Mouse (Mus musculus): ENCODE measurements around the gene Dpt. TPM values are rescaled to one million over a fixed set of nuclear protein-coding genes. Genes with fewer than 3 reads are reported as not detected.

Dpt gene
- polyA plus RNA-seq, 1 experiment from 2014 or later = 2.1 TPM

DNA sequence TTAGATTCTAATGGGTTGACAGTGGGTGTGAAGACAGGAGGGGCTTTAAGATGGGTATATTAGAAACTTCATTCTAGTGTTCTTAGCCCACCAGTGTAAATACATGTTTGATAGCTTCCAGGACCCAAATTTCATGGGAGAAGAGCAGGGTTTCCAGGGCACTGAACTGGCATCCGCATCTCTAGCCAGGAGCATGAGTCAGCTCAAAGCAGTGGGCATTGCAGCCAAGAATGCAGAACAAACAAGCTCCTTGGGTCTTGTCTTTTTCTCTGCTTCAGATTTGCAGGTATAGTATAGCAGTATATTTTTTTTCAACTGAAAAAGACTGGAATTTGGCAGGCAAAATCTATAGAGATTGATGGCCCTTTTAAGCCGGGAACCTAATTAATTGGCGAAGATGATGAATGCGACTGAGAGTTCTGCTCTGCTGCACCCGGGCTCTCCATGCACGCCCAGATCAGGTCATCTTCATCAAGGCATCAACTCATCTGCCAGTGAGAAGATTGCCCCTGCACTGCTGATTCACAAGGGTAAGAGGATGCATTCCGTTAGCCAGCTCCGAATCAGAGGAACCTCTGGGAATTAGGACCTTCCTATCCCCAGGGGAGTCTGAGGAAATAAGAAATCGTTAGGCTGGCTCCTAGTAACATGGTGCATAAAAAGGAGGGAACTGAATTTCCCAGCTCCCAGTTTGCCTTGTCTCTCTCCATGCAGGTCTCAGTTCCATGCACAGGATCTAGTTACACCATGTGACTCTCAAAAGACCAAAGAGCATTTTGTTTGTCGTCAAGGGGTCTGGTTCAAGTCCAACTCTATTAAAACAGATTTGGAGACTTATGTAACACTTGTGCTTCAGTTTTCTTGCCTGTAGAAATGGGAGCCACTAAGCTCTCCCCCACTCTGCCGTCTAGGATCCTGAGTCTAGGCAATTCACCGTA lies 66.8 kb downstream of the Dpt start:
- Histone ChIP-seq H3K4me2 (no peak overlapping the region), H3K36me3 (no peaks in the 10 kb centered on the region), H3K27me3 (replicated peaks) (no peaks in the 10 kb centered on the region), H3K4me1 (replicated peaks) (no peaks in the 10 kb centered on the region), H3K9ac (no peak overlapping the region), H3K4me3 (no peak overlapping the region), H3K27ac (ENCODE audit: poor library complexity, severe bottlenecking) (no peak overlapping the region), H3K9me3 (replicated peaks) (no peaks in the 10 kb centered on the region)
- WGBS = 77% methylated on average over 12 of the region's 12 CpGs
- ATAC-seq (ENCODE audit: insufficient number of reproducible peaks, low FRiP score) = no peak

DNA sequence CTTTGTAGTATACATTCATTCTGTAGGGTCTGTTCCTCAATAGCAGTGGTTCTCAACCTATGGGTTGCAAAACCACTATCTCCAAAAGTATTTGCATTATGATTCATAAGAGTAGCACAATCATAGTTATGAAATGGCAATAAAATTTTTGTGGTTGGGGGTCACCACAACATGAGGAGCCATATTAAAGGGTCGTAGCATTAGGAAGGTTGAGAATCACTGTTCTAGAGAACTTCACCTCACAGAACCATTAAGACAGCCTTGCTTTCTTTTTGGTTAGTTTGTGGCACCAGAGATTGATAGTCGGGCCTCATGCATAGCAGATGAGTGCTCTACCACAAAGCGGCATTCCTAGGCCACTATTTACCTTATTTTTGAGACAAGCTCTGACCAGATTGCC lies 68.2 kb downstream of the Dpt start:
- no peaks in the 10 kb centered on the region for H3K4me1 ChIP-seq (replicated peaks)
- no peak overlapping the region for H3K27ac ChIP-seq (ENCODE audit: poor library complexity, severe bottlenecking)
- H3K36me3 ChIP-seq = no peaks in the 10 kb centered on the region
- no peak overlapping the region for H3K4me3 ChIP-seq
- no peak overlapping the region for H3K4me2 ChIP-seq
- H3K9ac ChIP-seq = no peak overlapping the region
- H3K27me3 ChIP-seq (replicated peaks) = no peaks in the 10 kb centered on the region
- WGBS = 80% methylated on average over 3 of the region's 3 CpGs
- no peaks in the 10 kb centered on the region for H3K9me3 ChIP-seq (replicated peaks)
- no peak for ATAC-seq (ENCODE audit: insufficient number of reproducible peaks, low FRiP score)

DNA sequence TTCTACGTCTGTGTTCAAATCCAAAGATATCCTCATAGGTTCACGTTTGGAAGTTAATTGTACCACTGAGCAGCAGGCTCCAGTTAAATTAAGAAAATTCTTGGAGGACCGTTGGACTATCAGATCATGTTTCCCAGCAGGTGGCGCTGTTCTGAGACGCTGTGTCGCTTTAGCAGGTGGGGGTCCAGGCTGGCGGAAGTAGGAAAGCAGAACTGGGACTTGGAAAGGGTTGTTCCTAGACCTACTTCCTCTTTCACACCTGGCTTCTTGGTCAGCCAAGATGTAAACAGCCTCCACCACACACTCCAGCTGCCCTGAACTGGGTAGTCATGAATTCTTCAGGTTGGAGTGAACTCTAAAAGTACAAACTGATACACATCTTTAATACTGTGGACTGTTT lies 74.2 kb downstream of the Dpt start:
- H3K4me3 ChIP-seq = no peak overlapping the region
- H3K4me2 ChIP-seq = no peak overlapping the region
- ATAC-seq (ENCODE audit: insufficient number of reproducible peaks, low FRiP score) = no peak
- H3K36me3 ChIP-seq = no peaks in the 10 kb centered on the region
- no peaks in the 10 kb centered on the region for H3K27me3 ChIP-seq (replicated peaks)
- H3K9me3 ChIP-seq (replicated peaks) = no peaks in the 10 kb centered on the region
- H3K4me1 ChIP-seq (replicated peaks) = no peaks in the 10 kb centered on the region
- WGBS = 48% methylated on average over 7 of the region's 7 CpGs
- no peak overlapping the region for H3K9ac ChIP-seq
- H3K27ac ChIP-seq (ENCODE audit: poor library complexity, severe bottlenecking) = no peak overlapping the region

Other genes starting within 250 kb of the Dpt start
- not detected in 2 replicates for gene Xcl1, start 138.9 kb downstream of the Dpt start, polyA plus RNA-seq (2016; fragmentation: Nextera tagmentation; extraction: Ambion mirVana)

Data from heart, embryonic 12.5 days (tissue).